Mouse (Mus musculus) heart, adult 9 months (tissue): ENCODE measurements at regions not wholly inside any gene's neighbourhood (a gene's known extent, or its start where the extent isn't known, plus 50 kb on each side); places are given as distances from the start of the nearest gene placed in this dataset.

ENCODE experiments used
- DNase-seq, 2 experiments: peaks; one replicate each; pipeline ENCODE4 v3.0.0; 2022; ENCODE audit warnings: low spot score in 2 of 2

DNA sequence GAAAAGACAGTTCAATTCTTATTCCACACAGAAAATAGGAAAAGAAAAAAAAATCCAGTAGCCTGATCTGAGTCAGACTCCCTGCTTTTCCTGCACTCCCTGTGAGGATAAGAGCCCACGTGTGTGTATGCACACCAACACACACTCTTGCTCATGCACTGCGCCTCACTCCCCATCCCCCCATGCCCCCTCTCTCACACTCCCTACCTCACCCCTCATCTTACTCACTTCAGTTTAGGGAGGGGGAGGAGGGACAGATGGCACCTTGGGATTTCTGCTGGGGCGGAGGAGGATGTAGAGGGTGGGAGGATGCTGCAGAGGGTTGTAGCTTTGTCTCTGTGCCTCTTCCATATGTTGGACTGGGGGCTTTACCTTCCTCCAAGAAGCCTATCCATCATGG lies 85.8 kb upstream of the Sulf2 start:
- DNase-seq: no peak

DNA sequence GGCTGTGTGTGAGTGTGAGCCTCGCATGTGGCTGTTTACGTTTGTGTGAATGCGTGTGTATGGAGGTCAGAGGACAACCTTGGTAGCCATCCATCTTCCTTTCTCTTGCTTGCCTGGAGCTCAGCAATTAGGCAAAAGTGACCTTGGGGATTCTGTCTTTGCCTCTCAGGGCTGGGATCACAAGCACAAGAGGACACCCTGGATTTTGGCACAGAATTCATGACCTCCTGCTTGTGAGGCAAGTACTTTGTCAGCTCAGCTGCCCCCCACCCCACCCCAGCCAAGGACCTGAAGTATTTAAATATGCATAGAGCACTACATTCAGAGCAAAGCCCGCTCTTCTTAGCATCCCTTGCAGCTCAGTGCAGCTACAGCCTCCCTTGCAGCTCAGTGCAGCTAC lies 84.6 kb upstream of the Sulf2 start:
- DNase-seq: no peak

DNA sequence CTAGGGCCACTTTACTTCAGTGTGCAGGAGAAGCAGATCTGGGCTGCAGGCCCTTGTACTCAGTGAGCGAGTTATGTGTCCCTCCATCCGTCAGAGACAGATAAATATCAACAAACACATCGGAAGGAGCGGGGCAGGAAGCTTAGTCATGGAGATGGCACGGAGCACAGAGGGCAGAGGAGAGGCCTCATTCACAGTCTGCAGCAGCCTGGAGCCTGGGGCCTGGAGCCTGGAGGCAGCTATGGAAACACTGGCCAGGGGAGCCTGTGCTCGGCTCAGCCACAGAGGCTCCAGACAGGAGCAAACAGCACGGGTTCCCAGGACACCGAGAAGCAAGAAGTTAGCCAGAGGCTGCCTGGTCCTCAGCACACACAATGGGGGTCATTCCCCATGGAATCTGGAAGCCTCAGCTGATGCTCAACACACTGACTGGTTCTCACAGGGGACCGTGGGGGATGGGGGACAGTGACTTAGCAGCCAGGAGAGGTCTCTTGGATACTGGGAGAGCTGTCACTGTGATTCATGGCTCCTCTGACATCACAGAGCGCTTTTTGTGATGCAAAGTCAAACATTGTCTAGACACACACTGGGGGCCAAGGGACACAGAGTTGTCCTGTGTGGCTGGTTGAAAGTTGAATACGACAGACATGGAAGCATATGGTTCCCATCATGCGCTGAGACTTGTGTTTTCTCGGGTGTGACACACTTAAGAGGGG lies 82.2 kb upstream of the Sulf2 start:
- no peak for DNase-seq

DNA sequence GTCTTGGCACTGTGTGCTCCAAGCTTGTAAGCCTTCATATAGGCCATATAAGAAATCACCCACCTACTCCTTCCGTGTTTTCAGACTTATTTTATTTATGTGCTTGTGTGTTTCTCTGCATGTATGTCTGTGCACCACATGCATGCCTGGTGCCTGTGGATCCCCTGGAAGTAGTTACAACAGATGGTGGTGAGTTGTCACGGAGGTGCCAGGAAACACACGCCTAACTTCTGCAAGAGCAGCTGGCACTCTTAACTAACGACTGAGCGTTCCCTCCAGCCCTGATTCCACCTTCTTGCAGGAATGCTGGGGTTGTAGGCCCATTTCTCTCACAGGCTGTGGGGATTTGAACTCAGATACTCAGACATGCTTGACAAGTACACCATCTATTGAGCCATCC lies 80.6 kb upstream of the Sulf2 start:
- DNase-seq: no peak

- peak; percentile 20 to 43 for DNase-seq
Observed at GRCm38 (mm10) chr2:166234579-166235212, 79.2 kb upstream of the Sulf2 start.

DNA sequence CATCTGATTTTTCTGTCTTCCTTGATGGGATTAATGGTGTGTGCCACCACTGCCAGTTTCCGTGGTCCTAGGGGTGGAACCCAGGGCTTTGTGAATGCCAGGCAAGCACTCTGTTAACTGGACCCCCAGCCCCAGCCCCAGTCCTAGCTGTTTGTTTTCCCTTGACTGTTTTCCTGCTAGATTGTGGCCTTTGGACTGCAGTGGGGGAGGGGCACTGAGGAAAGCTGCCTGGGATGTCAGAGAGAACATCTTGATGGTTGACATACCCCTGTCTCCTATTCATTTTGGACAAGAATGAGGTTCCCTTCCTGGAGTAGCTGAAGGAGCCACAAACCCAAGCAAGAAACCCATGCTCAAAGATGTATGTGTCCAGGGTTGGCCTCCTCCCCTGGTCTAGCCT lies 77.8 kb upstream of the Sulf2 start:
- DNase-seq: no peak

GRCm38 (mm10) chr2:166232376-166232775 lies 76.9 kb upstream of the Sulf2 start:
- no peak for DNase-seq

- DNase-seq: no peak
Observed at GRCm38 (mm10) chr2:166230617-166231016, 75.2 kb upstream of the Sulf2 start.

- no peak for DNase-seq
Observed at GRCm38 (mm10) chr2:166228356-166228755, 72.9 kb upstream of the Sulf2 start.

- no peak for DNase-seq
Observed at GRCm38 (mm10) chr2:166227496-166227895, 72.0 kb upstream of the Sulf2 start.

GRCm38 (mm10) chr2:166226929-166227328 lies 71.5 kb upstream of the Sulf2 start:
- DNase-seq: no peak

GRCm38 (mm10) chr2:166226331-166226730 lies 70.9 kb upstream of the Sulf2 start:
- DNase-seq: no peak

DNA sequence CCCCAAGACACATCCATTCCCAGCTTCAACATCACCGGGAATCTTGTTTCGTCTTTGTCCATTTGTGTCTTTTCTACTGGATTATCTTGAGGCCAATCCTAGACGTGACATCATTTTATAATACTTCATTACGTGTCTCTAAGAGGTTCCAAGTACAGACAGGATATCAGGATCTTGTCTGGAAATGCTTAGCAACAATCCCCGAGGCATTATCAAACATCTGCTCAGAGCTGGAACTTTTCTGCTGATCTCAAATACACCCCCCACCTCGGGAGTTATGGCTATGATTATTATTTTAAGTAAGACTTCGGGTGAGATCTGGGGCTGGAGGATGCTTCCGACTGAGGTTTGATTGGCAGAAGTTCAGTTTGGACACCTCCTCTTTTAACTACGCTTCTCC lies 69.9 kb upstream of the Sulf2 start:
- no peak for DNase-seq

- DNase-seq: no peak
Observed at GRCm38 (mm10) chr2:166218783-166219182, 63.3 kb upstream of the Sulf2 start.

DNA sequence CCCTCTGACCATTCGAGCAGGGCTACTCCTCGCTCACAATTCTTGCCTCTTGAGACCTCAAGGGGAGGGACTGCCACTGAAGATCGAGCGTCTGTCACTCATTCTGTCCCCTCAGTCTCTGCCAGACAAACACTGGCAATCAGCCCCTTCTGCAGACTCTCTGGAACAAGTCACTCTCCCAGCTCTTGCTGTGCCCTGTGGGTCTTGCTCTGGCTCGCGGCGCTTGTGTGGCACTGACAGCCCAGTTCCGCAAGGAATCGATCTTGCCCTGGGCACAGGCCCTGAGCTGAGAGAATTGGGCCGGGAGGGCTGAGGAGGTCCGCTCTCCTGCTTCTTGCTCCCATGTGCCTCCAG lies 61.0 kb upstream of the Sulf2 start:
- no peak for DNase-seq

- DNase-seq: no peak
Observed at GRCm38 (mm10) chr2:166215610-166216511, 60.4 kb upstream of the Sulf2 start.

DNA sequence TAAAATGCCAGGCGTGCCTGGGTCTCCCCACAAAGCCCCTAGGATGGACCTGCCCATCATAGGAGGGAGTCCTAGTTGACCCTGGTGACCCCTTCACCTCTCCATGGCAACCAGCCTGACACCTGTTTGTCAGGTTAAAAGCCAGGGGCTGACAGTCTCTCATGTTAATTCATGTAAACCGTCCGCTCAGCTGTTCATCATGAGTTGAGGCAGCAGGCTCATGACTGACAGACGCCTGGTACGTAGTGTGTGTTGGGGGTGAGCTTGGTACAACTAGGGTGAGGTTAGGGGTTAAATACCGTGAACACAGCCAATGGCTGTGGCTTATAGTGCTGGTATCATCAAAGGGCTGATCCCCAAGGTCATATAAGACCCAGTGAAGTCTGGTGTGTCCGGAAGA lies 59.7 kb upstream of the Sulf2 start:
- DNase-seq: no peak

DNA sequence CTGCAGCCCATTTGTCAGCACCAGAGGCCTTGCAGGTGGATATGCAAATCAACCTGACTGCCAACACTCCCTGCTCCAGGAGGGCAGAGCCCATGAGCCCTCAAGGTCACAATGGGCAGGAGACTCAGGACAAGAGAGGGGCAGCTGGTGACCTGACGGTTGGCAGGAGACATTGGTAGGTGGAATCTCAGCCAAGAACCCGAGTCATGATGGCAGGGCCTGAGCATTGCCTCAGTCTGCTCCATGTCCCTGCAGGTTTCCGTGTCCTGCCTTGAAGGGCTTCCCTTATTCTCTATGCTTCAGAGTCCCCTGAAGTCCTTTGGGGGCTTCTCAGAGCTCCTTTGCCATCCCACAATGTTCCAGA lies 51.7 kb upstream of the Sulf2 start:
- no peak for DNase-seq

- DNase-seq: no peak
Observed at GRCm38 (mm10) chr2:166206396-166207144, 51.1 kb upstream of the Sulf2 start.
